Mouse (Mus musculus): ENCODE results near the gene Ccdc40. TPM values are rescaled to one million over a fixed set of nuclear protein-coding genes. Genes with fewer than 3 reads are reported as not detected.
A peak's percentile ranks its signal among the peaks of the same experiment; 100 is the strongest.
"Not testable (repeated sequence)": the region's sequence is repeated elsewhere in the genome, so short reads cannot be mapped to it uniquely, and the experiment has no call there.

Gene Ccdc40
- polyA plus RNA-seq, 1 experiment from 2014 or later: 1.9 TPM

GRCm38 (mm10) chr11:119224926-119225325, 3.4 kb upstream of the Ccdc40 start:
- peaks cover 67% of the 10 kb centered on the region for H3K4me1 ChIP-seq
- H3K9ac ChIP-seq: no peak overlapping the region
- H3K4me3 ChIP-seq: no peak overlapping the region
- H3K27me3 ChIP-seq: 0 out of 2 replicates have a peak, but pooled peaks cover under 1% of the 10 kb centered on the region
- 95% methylated on average over 6 of the region's 6 CpGs for WGBS
- H3K4me2 ChIP-seq: no peak overlapping the region
- H3K36me3 ChIP-seq: no peaks in the 10 kb centered on the region
- no peaks in the 10 kb centered on the region for H3K9me3 ChIP-seq
- H3K27ac ChIP-seq: no peak overlapping the region
- ATAC-seq (ENCODE audit: insufficient number of reproducible peaks, low FRiP score, low TSS enrichment, low read depth): no peak

DNA sequence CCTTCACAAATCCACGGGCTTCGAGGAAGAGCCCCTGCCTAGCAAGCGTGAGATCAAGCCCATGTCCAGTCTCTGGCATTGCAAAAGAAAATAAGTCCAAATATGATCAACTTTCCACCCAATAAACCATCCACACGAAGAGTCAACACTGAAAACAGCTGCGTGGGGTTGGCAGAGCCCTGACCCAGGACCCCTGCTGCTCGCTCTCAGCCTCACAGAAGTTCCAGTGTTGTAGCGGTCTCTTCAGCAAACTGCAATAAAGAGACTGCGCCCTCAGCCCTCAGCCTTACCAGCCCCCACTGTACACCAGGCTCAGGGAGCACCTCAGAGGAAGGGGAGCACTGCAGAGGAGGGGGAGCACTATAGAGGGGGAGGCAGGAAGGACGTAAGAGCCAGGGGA, 2.7 kb upstream of the Ccdc40 start:
- Histone ChIP-seq H3K36me3 (no peaks in the 10 kb centered on the region), H3K4me3 (no peak overlapping the region), H3K27ac (no peak overlapping the region), H3K9me3 (no peaks in the 10 kb centered on the region), H3K4me2 (no peak overlapping the region), H3K4me1 (peaks cover 60% of the 10 kb centered on the region), H3K9ac (no peak overlapping the region), H3K27me3 (0 out of 2 replicates have a peak, but pooled peaks cover 6% of the 10 kb centered on the region)
- ATAC-seq (ENCODE audit: insufficient number of reproducible peaks, low FRiP score, low TSS enrichment, low read depth): no peak
- WGBS: 66% methylated on average over 9 of the region's 9 CpGs

GRCm38 (mm10) chr11:119227591-119227990, 781 bp upstream of the Ccdc40 start:
- H3K9me3 ChIP-seq: no peaks in the 10 kb centered on the region
- H3K27me3 ChIP-seq: 0 out of 2 replicates have a peak, but pooled peaks cover 6% of the 10 kb centered on the region
- ATAC-seq (ENCODE audit: insufficient number of reproducible peaks, low FRiP score, low TSS enrichment, low read depth): no peak
- no peak overlapping the region for H3K27ac ChIP-seq
- H3K4me1 ChIP-seq: peaks cover 51% of the 10 kb centered on the region
- H3K4me2 ChIP-seq: peak overlapping the region; percentile 99
- no peaks in the 10 kb centered on the region for H3K36me3 ChIP-seq
- H3K4me3 ChIP-seq: peak overlapping the region; percentile 66
- WGBS: 1% methylated on average over 12 of the region's 12 CpGs
- peak overlapping the region; percentile 59 for H3K9ac ChIP-seq

DNA sequence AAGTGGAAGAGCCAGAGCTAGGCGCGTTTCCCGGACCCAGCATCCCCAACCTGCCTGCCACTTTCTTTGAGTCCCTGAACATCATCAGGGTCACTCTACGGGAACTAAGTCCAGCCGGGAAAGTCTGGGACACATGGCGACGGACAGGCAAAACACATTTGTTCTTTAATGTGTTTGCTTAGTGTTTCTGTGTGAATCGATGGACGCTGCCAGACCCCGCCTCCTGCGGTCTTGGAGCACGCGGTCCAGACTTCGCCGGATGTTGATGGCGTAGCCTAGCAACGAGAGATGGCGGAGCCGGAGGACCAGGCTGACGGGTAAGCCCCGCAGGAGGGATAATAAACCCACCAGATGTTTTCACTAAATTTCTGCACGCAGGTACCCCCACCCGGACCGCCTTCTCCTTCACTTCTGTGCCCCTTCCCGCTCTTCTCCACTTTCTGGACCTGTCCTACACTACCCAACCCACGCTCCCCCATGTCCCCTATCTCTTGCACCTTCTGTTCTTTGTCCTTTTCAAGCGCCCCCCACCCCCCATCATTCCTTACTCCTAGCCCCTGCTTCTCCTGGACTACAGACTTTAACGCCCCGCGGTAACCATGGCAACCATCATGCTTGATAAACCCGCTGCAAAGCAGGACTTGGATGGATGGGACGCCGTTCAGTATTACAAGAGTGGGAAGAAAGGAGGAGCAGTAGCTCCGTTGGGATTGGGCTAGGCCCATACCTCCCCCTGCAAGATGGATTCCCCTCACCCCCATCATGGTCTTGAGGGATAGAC, 664 bp downstream of the Ccdc40 start:
- ATAC-seq (ENCODE audit: insufficient number of reproducible peaks, low FRiP score, low TSS enrichment, low read depth): peak; percentile 76; the same call in 1 of the 2 replicates
- Histone ChIP-seq H3K4me1 (peaks cover 41% of the 10 kb centered on the region), H3K36me3 (no peaks in the 10 kb centered on the region), H3K9me3 (no peaks in the 10 kb centered on the region), H3K4me3 (peak overlapping the region; percentile 66), H3K27ac (peak overlapping the region; percentile 54), H3K9ac (no peak overlapping the region; the same call in 1 of the 2 replicates), H3K4me2 (peak overlapping the region; percentile 99), H3K27me3 (0 out of 2 replicates have a peak, but pooled peaks cover 6% of the 10 kb centered on the region)
- 2% methylated on average over 34 of the region's 34 CpGs for WGBS

DNA sequence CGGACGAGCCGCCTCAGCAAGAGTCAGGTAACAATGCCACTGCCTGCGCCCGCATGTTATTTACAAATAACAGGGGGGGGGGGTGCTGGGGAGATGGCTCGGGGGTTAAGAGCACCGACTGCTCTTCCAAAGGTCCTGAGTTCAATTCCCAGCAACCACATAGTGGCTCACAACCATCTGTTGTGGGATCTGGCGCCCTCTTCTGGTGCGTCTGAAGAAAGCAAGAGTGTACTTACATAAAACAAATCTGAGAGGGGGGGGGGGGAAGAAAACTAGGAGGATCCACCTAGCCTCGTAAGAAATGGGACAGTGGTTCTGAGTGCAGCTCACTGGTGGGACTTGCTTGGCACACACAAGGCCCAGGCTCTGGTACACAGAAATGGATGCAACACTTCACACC, 6.4 kb downstream of the Ccdc40 start:
- Histone ChIP-seq H3K27me3 (0 out of 2 replicates have a peak, but pooled peaks cover 6% of the 10 kb centered on the region), H3K4me2 (no peak overlapping the region), H3K9me3 (no peaks in the 10 kb centered on the region), H3K4me3 (no peak overlapping the region), H3K4me1 (peaks cover 10% of the 10 kb centered on the region), H3K36me3 (no peaks in the 10 kb centered on the region), H3K27ac (no peak overlapping the region), H3K9ac (no peak overlapping the region)
- WGBS: 96% methylated on average over 10 of the region's 10 CpGs
- ATAC-seq (ENCODE audit: insufficient number of reproducible peaks, low FRiP score, low TSS enrichment, low read depth): no peak

- H3K4me2 ChIP-seq: no peak overlapping the region
- no peaks in the 10 kb centered on the region for H3K9me3 ChIP-seq
- WGBS: 94% methylated on average over 4 of the region's 4 CpGs
- no peaks in the 10 kb centered on the region for H3K27me3 ChIP-seq
- no peak overlapping the region for H3K27ac ChIP-seq
- no peak overlapping the region for H3K4me3 ChIP-seq
- no peak for ATAC-seq (ENCODE audit: insufficient number of reproducible peaks, low FRiP score, low TSS enrichment, low read depth)
- H3K4me1 ChIP-seq: peaks cover 10% of the 10 kb centered on the region
- H3K9ac ChIP-seq: no peak overlapping the region
- H3K36me3 ChIP-seq: no peaks in the 10 kb centered on the region
These were observed 7.2 kb downstream of the Ccdc40 start for GRCm38 (mm10) chr11:119235596-119235995.

GRCm38 (mm10) chr11:119236354-119236753, 8.0 kb downstream of the Ccdc40 start:
- Histone ChIP-seq H3K4me2 (no peak overlapping the region), H3K4me1 (peaks cover 10% of the 10 kb centered on the region), H3K27me3 (no peaks in the 10 kb centered on the region), H3K36me3 (no peaks in the 10 kb centered on the region), H3K9ac (no peak overlapping the region), H3K4me3 (no peak overlapping the region), H3K27ac (no peak overlapping the region), H3K9me3 (no peaks in the 10 kb centered on the region)
- 28% methylated on average over 8 of the region's 8 CpGs for WGBS
- no peak for ATAC-seq (ENCODE audit: insufficient number of reproducible peaks, low FRiP score, low TSS enrichment, low read depth)

DNA sequence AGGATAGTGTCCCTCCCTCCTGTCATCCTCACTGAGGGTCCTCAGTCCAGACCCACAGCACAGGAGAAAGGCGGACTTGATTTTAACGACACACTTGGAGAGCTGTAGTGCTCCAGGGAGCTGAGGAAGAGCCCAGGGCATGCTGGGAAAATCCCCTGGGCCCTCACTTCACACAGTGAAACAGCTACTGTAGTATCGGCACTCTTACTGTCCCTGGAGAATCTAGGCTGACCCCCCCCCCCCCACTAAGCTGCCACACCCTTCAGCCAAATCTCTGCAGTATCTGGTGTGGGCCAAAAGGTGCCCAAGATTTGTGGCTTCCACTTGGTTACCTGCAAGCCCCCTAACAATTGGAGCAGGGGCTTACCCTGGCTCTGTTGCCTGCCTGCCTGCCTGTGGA, 8.6 kb downstream of the Ccdc40 start:
- Histone ChIP-seq H3K27me3 (no peaks in the 10 kb centered on the region), H3K4me3 (no peak overlapping the region), H3K4me1 (peaks cover 10% of the 10 kb centered on the region), H3K36me3 (no peaks in the 10 kb centered on the region), H3K4me2 (no peak overlapping the region), H3K9me3 (no peaks in the 10 kb centered on the region), H3K27ac (no peak overlapping the region), H3K9ac (no peak overlapping the region)
- no peak for ATAC-seq (ENCODE audit: insufficient number of reproducible peaks, low FRiP score, low TSS enrichment, low read depth)
- WGBS: 42% methylated on average over 3 of the region's 3 CpGs

DNA sequence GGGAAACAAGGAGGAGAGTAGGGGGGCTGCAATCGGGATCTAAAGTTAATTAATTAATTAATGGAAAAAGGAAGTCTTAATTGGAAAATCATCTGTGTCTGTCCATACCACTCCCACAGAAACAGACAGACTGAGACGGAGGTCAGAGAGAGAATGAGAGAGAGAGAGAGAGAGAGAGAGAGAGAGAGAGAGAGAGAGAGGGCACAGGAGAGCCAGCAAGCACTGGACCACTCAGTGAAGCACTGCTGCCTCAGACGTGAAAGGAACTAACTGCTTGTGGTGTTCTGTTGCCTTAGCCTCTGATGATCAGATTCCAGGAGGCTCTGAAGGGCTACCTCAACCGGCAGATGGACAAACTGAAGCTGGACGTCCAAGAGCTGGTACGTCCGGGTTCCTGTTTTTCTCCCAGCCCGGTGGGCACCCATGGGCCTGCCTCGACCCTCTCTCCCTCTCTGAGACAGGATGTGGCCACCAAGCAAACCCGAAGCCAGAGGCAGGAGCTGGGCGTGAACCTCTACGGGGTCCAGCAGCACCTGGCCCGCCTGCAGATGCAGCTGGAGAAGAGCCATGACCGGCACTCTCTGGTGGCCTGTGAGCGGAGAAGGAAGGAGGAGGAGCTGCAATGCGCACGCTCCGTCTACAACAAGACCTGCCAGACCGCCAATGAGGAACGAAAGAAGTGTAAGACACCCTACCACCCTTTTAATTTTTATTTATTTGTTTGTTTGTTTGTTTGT, 9.4 kb downstream of the Ccdc40 start:
- WGBS: 27% methylated on average over 20 of the region's 20 CpGs
- H3K27me3 ChIP-seq: no peaks in the 10 kb centered on the region
- no peaks in the 10 kb centered on the region for H3K36me3 ChIP-seq
- peak overlapping the region; percentile 31 for H3K4me3 ChIP-seq
- peak overlapping the region; percentile 55 for H3K4me2 ChIP-seq
- no peaks in the 10 kb centered on the region for H3K9me3 ChIP-seq
- H3K9ac ChIP-seq: no peak overlapping the region; the same call in 1 of the 2 replicates
- H3K4me1 ChIP-seq: peaks cover 10% of the 10 kb centered on the region
- no peak overlapping the region for H3K27ac ChIP-seq
- ATAC-seq (ENCODE audit: insufficient number of reproducible peaks, low FRiP score, low TSS enrichment, low read depth): no peak

GRCm38 (mm10) chr11:119238305-119238721, 9.9 kb downstream of the Ccdc40 start:
- Histone ChIP-seq H3K27ac (no peak overlapping the region), H3K9ac (no peak overlapping the region; the same call in 1 of the 2 replicates), H3K4me3 (peak overlapping the region; percentile 31), H3K4me2 (peak overlapping the region; percentile 55), H3K27me3 (no peaks in the 10 kb centered on the region), H3K4me1 (peaks cover 10% of the 10 kb centered on the region), H3K36me3 (no peaks in the 10 kb centered on the region), H3K9me3 (no peaks in the 10 kb centered on the region)
- 0 out of 2 replicates have a peak, but pooled peaks have one; percentile 42 for ATAC-seq (ENCODE audit: insufficient number of reproducible peaks, low FRiP score, low TSS enrichment, low read depth)
- 20% methylated on average over 11 of the region's 11 CpGs for WGBS

DNA sequence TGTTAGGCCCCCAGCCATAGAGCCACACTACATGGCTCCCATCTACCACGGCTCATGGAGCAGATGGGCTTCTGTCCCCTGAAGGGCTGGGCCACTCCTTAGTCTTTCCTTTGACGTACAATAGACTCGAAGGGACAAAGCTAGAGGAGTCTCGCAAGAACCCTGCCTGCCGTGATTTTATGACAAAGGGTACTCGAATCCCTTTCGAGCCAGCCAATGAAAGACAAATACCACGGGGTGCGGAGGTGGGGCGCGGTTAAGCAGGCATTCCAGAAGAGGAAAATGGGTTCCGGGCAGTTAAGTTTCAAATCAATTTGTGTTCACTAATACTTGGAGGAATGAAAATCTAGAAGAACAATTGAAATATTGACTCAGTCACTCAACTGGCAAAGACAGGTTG, 11.1 kb downstream of the Ccdc40 start:
- Histone ChIP-seq H3K27ac (no peak overlapping the region), H3K4me1 (peaks cover 10% of the 10 kb centered on the region), H3K9me3 (no peaks in the 10 kb centered on the region), H3K27me3 (no peaks in the 10 kb centered on the region), H3K4me3 (no peak overlapping the region), H3K36me3 (no peaks in the 10 kb centered on the region), H3K4me2 (no peak overlapping the region), H3K9ac (no peak overlapping the region)
- WGBS: 91% methylated on average over 12 of the region's 12 CpGs
- no peak for ATAC-seq (ENCODE audit: insufficient number of reproducible peaks, low FRiP score, low TSS enrichment, low read depth)

DNA sequence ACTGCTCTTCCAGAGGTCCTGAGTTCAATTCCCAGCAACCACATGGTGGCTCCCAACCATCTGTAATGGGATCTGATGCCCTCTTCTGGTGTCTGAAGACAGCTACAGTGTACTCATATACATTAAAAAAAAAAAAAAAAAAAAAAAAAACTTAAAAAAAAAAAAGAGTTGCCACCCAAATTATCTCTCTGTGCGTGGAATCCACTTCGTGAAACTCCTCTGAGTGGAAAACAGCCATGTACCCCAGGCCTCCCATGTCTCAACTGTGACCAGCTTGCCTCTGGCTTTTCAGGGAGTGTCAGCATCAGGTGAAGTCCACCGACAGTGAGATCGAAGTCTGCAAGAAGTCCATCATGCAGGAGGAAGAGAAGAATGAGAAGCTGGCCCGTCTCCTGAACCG, 17.2 kb downstream of the Ccdc40 start:
- not testable (repeated sequence) for H3K9ac ChIP-seq; H3K4me3 ChIP-seq; H3K27ac ChIP-seq; H3K4me1 ChIP-seq; ATAC-seq (ENCODE audit: insufficient number of reproducible peaks, low FRiP score, low TSS enrichment, low read depth); H3K9me3 ChIP-seq; H3K4me2 ChIP-seq; H3K36me3 ChIP-seq; H3K27me3 ChIP-seq
- WGBS: 84% methylated on average over 6 of the region's 6 CpGs

All from limb, embryonic 15.5 days (tissue).